Mouse (Mus musculus) C2C12 (cell line): ENCODE measurements around the gene Utrn.

Experiments used
- CTCF ChIP-seq: IDR thresholded peaks from one replicate; pipeline ENCODE4 v1.5.1; 2011; ENCODE audit not compliant: control insufficient read depth, insufficient read depth, insufficient read length
- MAX ChIP-seq: IDR thresholded peaks from one replicate; pipeline ENCODE4 v1.6.1; 2011; ENCODE audit warnings: mild to moderate bottlenecking, control low read depth
- MYOD1 ChIP-seq: IDR thresholded peaks from one replicate; pipeline ENCODE4 v1.6.1; 2011; ENCODE audit warnings: low read depth; ENCODE audit not compliant: control insufficient read depth, insufficient read length
- MYOG ChIP-seq: IDR thresholded peaks from one replicate; pipeline ENCODE4 v1.6.1; 2011; ENCODE audit not compliant: control insufficient read depth, insufficient read length; ENCODE audit errors: extremely low read depth
- USF1 ChIP-seq: IDR thresholded peaks from one replicate; pipeline ENCODE4 v1.6.1; 2011; ENCODE audit warnings: low read depth, mild to moderate bottlenecking, control low read depth, moderate library complexity

DNA sequence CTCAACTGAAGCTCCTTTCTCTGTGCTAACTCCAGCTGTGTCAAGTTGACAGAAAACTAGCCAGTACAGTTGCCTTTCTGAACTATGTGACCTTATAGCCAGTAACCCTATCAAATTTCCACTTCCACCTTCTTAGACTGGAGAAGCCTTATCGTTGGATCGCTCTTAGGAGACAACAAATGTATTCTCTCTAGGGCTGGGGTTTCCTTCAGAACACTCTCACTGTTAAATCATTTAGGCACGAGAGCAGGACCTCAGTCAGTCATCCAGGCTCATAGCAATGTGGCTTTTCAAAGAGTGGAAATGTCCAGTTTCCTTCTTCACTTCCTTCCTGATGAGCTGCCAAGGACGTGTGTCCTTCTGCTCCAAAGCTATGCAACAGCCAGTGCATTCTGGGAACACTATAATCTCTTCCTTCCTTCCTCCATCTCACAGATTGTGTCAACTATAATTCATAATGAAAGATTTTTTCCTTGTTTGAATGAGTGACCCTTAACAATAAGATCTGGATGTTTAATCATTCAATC is 87.7 kb downstream of the Utrn start:
- no peak for TF ChIP-seq CTCF
- TF ChIP-seq MAX: no peak
- TF ChIP-seq MYOG: no peak
- no peak for TF ChIP-seq USF1
- no peak for TF ChIP-seq MYOD1
